Mouse (Mus musculus): ENCODE results near the gene Mcrip2. TPM values are rescaled to one million over a fixed set of nuclear protein-coding genes. Genes with fewer than 3 reads are reported as not detected.

Gene Mcrip2
- polyA plus RNA-seq, 1 experiment from 2014 or later: 14.2 TPM

GRCm38 (mm10) chr17:25879261-25879660, 10.7 kb upstream of the Mcrip2 start:
- no peaks in the 10 kb centered on the region for H3K9me3 ChIP-seq
- H3K36me3 ChIP-seq: peaks cover 51% of the 10 kb centered on the region
- ATAC-seq (ENCODE audit: low read depth): no peak
- 40% methylated on average over 4 of the region's 4 CpGs for WGBS
- no peak overlapping the region for H3K27ac ChIP-seq (replicated peaks)
- no peaks in the 10 kb centered on the region for H3K27me3 ChIP-seq
- no peak overlapping the region for H3K4me2 ChIP-seq
- no peak overlapping the region for H3K9ac ChIP-seq
- H3K4me1 ChIP-seq (replicated peaks): peaks cover 35% of the 10 kb centered on the region
- no peak overlapping the region for H3K4me3 ChIP-seq

- Histone ChIP-seq H3K9ac (no peak overlapping the region), H3K4me2 (no peak overlapping the region), H3K27ac (replicated peaks) (no peak overlapping the region), H3K27me3 (no peaks in the 10 kb centered on the region), H3K4me3 (no peak overlapping the region), H3K9me3 (no peaks in the 10 kb centered on the region), H3K36me3 (peaks cover 46% of the 10 kb centered on the region), H3K4me1 (replicated peaks) (peaks cover 41% of the 10 kb centered on the region)
- no peak for ATAC-seq (ENCODE audit: low read depth)
- 87% methylated on average over 19 of the region's 19 CpGs for WGBS
Measured at GRCm38 (mm10) chr17:25878611-25879180, 10.1 kb upstream of the Mcrip2 start.

- no peak overlapping the region for H3K27ac ChIP-seq (replicated peaks)
- no peaks in the 10 kb centered on the region for H3K9me3 ChIP-seq
- no peak overlapping the region for H3K4me3 ChIP-seq
- no peak overlapping the region for H3K4me2 ChIP-seq
- no peaks in the 10 kb centered on the region for H3K27me3 ChIP-seq
- peaks cover 38% of the 10 kb centered on the region for H3K36me3 ChIP-seq
- WGBS: 93% methylated on average over 32 of the region's 32 CpGs
- no peak overlapping the region for H3K9ac ChIP-seq
- peaks cover 41% of the 10 kb centered on the region for H3K4me1 ChIP-seq (replicated peaks)
- ATAC-seq (ENCODE audit: low read depth): no peak
Measured at GRCm38 (mm10) chr17:25877741-25878610, 9.4 kb upstream of the Mcrip2 start.

- H3K4me1 ChIP-seq (replicated peaks): peaks cover 41% of the 10 kb centered on the region
- peaks cover 29% of the 10 kb centered on the region for H3K36me3 ChIP-seq
- no peak overlapping the region for H3K4me3 ChIP-seq
- H3K4me2 ChIP-seq: 0 out of 2 replicates have a peak overlapping the region, but pooled peaks have one; percentile 94
- no peak for ATAC-seq (ENCODE audit: low read depth)
- no peak overlapping the region for H3K27ac ChIP-seq (replicated peaks)
- no peaks in the 10 kb centered on the region for H3K27me3 ChIP-seq
- H3K9me3 ChIP-seq: no peaks in the 10 kb centered on the region
- 89% methylated on average over 3 of the region's 3 CpGs for WGBS
- H3K9ac ChIP-seq: peak overlapping the region; percentile 31; the same call in 1 of the 2 replicates
Measured at GRCm38 (mm10) chr17:25877025-25877424, 8.5 kb upstream of the Mcrip2 start.

- H3K27ac ChIP-seq (replicated peaks): no peak overlapping the region; the same call in 1 of the 2 replicates
- peak overlapping the region; percentile 92 for H3K9ac ChIP-seq
- H3K4me3 ChIP-seq: peak overlapping the region; percentile 79
- H3K4me2 ChIP-seq: peak overlapping the region; percentile 94
- H3K27me3 ChIP-seq: no peaks in the 10 kb centered on the region
- ATAC-seq (ENCODE audit: low read depth): no peak
- 58% methylated on average over 10 of the region's 10 CpGs for WGBS
- peaks cover 23% of the 10 kb centered on the region for H3K36me3 ChIP-seq
- H3K4me1 ChIP-seq (replicated peaks): peaks cover 37% of the 10 kb centered on the region
- H3K9me3 ChIP-seq: no peaks in the 10 kb centered on the region
Measured at GRCm38 (mm10) chr17:25876347-25876915, 7.9 kb upstream of the Mcrip2 start.

GRCm38 (mm10) chr17:25875171-25876136, 6.9 kb upstream of the Mcrip2 start:
- H3K27me3 ChIP-seq: no peaks in the 10 kb centered on the region
- peaks cover 28% of the 10 kb centered on the region for H3K4me1 ChIP-seq (replicated peaks)
- H3K4me2 ChIP-seq: peak overlapping the region; percentile 94
- peak; percentile 93 for ATAC-seq (ENCODE audit: low read depth)
- peak overlapping the region; percentile 92 for H3K27ac ChIP-seq (replicated peaks)
- no peaks in the 10 kb centered on the region for H3K9me3 ChIP-seq
- under 1% methylated on average over 59 of the region's 59 CpGs for WGBS
- peak overlapping the region; percentile 79 for H3K4me3 ChIP-seq
- peaks cover 23% of the 10 kb centered on the region for H3K36me3 ChIP-seq
- H3K9ac ChIP-seq: peak overlapping the region; percentile 92

- under 1% methylated on average over 25 of the region's 25 CpGs for WGBS
- ATAC-seq (ENCODE audit: low read depth): peak; percentile 71
- Histone ChIP-seq H3K36me3 (peaks cover 21% of the 10 kb centered on the region), H3K4me3 (peak within 1 kb of the TSS; percentile 79), H3K27me3 (no peaks in the 10 kb centered on the region), H3K9me3 (no peaks in the 10 kb centered on the region), H3K4me1 (replicated peaks) (peaks cover 23% of the 10 kb centered on the region), H3K27ac (replicated peaks) (peak within 1 kb of the TSS; percentile 92), H3K9ac (peak within 1 kb of the TSS; percentile 92), H3K4me2 (peak within 1 kb of the TSS; percentile 94)
Measured at GRCm38 (mm10) chr17:25874721-25875170, 6.2 kb upstream of the Mcrip2 start, which contains the start of gene Mettl26. Gene Mettl26, plus strand, starts transcription at chr17:25875074.

GRCm38 (mm10) chr17:25874148-25874720, 5.7 kb upstream of the Mcrip2 start:
- peaks cover 16% of the 10 kb centered on the region for H3K36me3 ChIP-seq
- H3K27ac ChIP-seq (replicated peaks): peak overlapping the region; percentile 92
- 8% methylated on average over 14 of the region's 14 CpGs for WGBS
- peak overlapping the region; percentile 79 for H3K4me3 ChIP-seq
- H3K9ac ChIP-seq: peak overlapping the region; percentile 92
- no peaks in the 10 kb centered on the region for H3K27me3 ChIP-seq
- no peaks in the 10 kb centered on the region for H3K9me3 ChIP-seq
- H3K4me1 ChIP-seq (replicated peaks): peaks cover 23% of the 10 kb centered on the region
- peak overlapping the region; percentile 94 for H3K4me2 ChIP-seq
- no peak; the same call in 1 of the 2 replicates for ATAC-seq (ENCODE audit: low read depth)

GRCm38 (mm10) chr17:25873405-25874147, 5.0 kb upstream of the Mcrip2 start:
- Histone ChIP-seq H3K4me3 (peak overlapping the region; percentile 79), H3K9ac (peak overlapping the region; percentile 92), H3K4me1 (replicated peaks) (peaks cover 28% of the 10 kb centered on the region), H3K4me2 (peak overlapping the region; percentile 94), H3K9me3 (no peaks in the 10 kb centered on the region), H3K27me3 (no peaks in the 10 kb centered on the region), H3K36me3 (peaks cover 10% of the 10 kb centered on the region), H3K27ac (replicated peaks) (peak overlapping the region; percentile 92)
- no peak for ATAC-seq (ENCODE audit: low read depth)
- WGBS: 78% methylated on average over 11 of the region's 11 CpGs

- Histone ChIP-seq H3K9me3 (no peaks in the 10 kb centered on the region), H3K4me2 (no peak overlapping the region), H3K36me3 (peaks cover under 1% of the 10 kb centered on the region), H3K27me3 (no peaks in the 10 kb centered on the region), H3K9ac (no peak overlapping the region), H3K4me3 (no peak overlapping the region), H3K27ac (replicated peaks) (no peak overlapping the region), H3K4me1 (replicated peaks) (peaks cover 34% of the 10 kb centered on the region)
- 76% methylated on average over 3 of the region's 3 CpGs for WGBS
- no peak for ATAC-seq (ENCODE audit: low read depth)
Measured at GRCm38 (mm10) chr17:25872676-25873075, 4.1 kb upstream of the Mcrip2 start.

All from neural tube, embryonic 13.5 days (tissue).